Mouse (Mus musculus): ENCODE measurements around the gene Kcnk3. TPM values are rescaled to one million over a fixed set of nuclear protein-coding genes. Genes with fewer than 3 reads are reported as not detected.

The Kcnk3 gene
- polyA plus RNA-seq (2015; fragmentation: Nextera tagmentation; extraction: Ambion mirVana): 17.2 and 21.2 TPM in 2 replicates

DNA sequence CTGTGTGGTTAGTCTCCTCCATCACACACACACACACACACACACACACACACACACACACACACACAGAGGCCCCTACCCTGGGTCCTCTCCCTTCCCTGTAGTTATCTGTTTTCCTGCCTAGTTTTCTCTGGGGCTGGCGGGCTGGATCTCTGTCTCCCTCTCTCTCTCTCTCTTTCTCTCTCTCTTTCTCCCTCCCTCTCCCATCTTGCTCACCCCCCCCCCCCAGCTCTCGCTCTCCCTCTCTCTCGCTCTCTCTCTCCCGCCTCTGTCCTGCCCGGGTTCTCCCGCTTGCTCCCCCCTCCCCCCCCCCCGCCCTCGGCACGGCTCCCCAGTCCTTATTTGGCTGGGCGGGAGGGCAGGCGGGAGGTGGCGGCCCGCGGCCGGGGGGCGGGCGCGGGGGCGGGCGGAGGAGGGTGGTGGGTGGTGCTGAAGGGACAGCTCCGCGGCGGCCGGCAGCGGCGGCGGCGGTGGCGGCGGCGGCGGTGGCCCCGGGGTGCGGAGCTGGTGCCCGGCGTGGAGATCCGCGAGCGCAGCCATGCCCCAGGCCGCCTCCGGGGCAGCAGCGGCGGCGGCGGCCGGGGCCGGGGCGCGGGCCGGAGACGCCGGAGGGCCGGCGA is at the start of gene Kcnk3:
TSS of gene Kcnk3 (plus strand) at position 490 of the 620 bp plus-strand sequence.

DNA sequence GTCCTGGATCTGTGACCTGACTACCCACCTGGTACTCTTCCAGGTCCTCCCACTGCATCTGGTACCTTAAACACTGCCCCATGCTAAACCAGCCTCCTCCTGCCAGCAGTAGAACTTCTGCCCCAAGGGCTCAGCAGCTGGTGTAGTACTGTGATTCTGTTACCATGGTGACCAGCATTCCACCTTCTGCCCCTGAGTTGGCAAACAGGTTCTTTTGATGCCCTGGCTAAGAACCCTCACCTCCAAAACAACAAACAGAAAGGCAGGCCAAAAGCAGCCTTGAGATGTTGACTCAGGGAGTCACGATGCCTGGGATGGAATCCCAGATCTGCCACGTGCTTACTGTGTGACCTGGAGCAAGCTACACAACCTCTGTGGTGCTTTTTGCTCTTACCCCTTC is 42.3 kb upstream of the Kcnk3 start, which contains the start of gene Cib4:
TSS of gene Cib4 (minus strand) at position 139 of the 400 bp plus-strand sequence.

GRCm38 (mm10) chr5:30647815-30648560 is 60.0 kb downstream of the Kcnk3 start, which contains the start of gene Slc35f6:
Gene Slc35f6, plus strand, starts transcription at chr5:30647933.

GRCm38 (mm10) chr5:30666391-30667195 is 78.6 kb downstream of the Kcnk3 start, which contains the start of gene Cenpa:
Gene Cenpa, plus strand, starts transcription at chr5:30666777.

Small RNAs within 50 kb of the gene (microRNA-seq; reads per million reads assigned to microRNA genes)
- gene Mir5625: not detected

Other genes with a start within 250 kb of the Kcnk3 start
- gene Otof, start 126.2 kb upstream of the Kcnk3 start, polyA plus RNA-seq (2015; fragmentation: Nextera tagmentation; extraction: Ambion mirVana): 0.07 TPM in 1 of 2 replicates, not detected in the other
- 0.31 TPM in 1 of 2 replicates, not detected in the other for gene 1700001C02Rik, start 122.1 kb upstream of the Kcnk3 start, polyA plus RNA-seq (2015; fragmentation: Nextera tagmentation; extraction: Ambion mirVana)
- gene Cib4, start 42.3 kb upstream of the Kcnk3 start, polyA plus RNA-seq (2015; fragmentation: Nextera tagmentation; extraction: Ambion mirVana): not detected in 2 replicates
- gene Slc35f6, start 59.8 kb downstream of the Kcnk3 start, polyA plus RNA-seq (2015; fragmentation: Nextera tagmentation; extraction: Ambion mirVana): 27.8 and 31.3 TPM in 2 replicates
- gene Cenpa, start 78.6 kb downstream of the Kcnk3 start, polyA plus RNA-seq (2015; fragmentation: Nextera tagmentation; extraction: Ambion mirVana): 63.8 and 67.7 TPM in 2 replicates
- 0.47 and 0.48 TPM in 2 replicates for gene Dpysl5, start 123.4 kb downstream of the Kcnk3 start, polyA plus RNA-seq (2015; fragmentation: Nextera tagmentation; extraction: Ambion mirVana)
- gene Mapre3, start 226.5 kb downstream of the Kcnk3 start, polyA plus RNA-seq (2015; fragmentation: Nextera tagmentation; extraction: Ambion mirVana): 24.5 TPM in 2 replicates

Measured in urinary bladder, postnatal 0 days (tissue).